Mouse (Mus musculus): ENCODE measurements around the gene Fam13a.

The Fam13a gene

DNA sequence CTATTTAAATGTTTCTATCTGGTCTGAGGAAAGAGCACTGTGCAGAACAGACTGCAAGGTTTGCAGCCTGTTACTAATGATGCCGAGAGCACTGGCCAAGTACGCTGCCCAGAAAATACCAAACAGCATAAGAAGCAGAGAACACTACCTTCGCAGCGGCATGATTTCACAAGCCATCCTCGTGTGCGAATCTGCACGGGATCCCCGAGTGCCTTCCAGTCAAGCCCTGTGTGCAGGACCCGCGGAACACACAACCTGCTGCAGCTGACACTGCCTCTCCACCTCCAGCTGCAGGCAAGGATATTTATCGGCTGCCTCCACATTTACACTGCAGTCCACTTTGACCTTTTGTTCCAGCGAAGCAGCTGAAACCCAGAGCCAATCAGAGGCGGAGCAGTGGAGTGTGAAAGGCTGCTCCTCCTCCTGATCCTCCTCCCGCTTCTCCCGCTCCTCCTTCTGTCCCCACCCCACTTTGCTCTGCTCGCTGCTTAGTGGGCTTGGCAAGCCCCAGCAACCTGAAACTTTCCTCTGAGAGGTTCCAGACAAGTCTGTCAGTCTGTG lies at the start of gene Fam13a:
Gene Fam13a (minus strand): TSS at position 386 of the 561 bp plus-strand sequence.
- ATAC-seq (ENCODE audit: low TSS enrichment), result peak; percentile 97

DNA sequence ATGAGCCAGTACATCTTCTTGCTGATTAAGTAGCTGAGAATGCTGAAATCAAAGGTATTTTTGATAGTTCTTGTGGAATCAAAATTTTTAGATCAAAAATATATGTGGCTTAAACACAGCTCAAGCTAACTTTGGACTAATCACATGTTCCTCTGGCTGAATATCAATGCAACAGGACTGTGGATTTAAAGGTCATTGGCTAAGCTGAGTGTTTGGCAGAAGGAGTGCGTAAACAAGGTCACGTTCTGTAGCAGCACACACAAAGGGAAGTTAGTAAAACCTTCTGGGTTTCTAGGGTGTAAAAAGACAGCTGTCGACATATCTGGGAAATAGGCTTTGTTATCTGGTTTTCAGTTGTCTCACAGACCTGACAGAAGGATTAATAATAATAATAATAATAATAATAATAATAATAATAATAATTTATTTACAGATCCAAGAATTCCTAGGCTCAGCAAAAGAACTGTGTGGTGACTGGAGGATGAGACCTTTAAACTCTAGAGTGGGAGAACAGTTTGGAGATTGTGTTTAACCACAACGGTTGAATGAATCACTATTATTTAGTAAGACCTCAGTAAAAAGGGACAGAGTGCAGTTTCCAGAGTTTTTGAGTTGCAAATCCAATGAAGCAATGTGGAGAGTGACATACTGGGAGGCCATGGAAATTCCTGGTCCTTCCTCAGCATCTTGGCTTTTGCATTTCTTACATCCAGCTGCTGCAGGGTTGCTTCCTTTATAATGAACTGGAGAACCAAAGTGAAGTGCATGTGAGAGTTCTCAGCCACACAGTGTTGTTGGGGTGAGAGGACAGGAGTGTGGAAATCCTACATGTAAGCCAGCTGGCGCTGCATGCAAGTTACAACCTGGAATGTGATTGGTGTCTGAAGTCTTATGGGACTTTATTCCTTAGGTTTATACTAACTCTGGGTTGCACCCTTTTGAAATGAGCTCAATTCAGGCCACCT lies 48.0 kb upstream of the Fam13a start:
- ATAC-seq (ENCODE audit: low TSS enrichment), result no peak

DNA sequence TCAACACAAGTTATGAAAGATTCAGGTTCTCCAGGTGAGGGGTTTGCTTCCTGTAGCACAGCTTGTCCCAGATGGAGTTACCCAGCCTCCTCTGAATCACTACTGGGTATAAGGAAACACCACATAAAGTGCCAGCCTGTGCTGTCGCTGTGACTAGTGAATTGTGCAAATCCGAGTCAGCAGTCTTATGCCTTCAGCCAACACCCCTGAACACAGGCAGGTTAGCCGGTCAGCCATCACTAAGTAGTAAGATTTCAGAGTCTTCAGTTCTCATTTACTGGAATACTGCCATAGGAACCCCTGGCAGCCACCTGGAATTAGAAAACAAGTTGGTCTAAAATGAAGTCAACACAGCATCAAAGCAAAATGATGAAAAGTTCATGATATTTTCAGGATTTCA lies 47.3 kb upstream of the Fam13a start:
- no peak for ATAC-seq (ENCODE audit: low TSS enrichment)

DNA sequence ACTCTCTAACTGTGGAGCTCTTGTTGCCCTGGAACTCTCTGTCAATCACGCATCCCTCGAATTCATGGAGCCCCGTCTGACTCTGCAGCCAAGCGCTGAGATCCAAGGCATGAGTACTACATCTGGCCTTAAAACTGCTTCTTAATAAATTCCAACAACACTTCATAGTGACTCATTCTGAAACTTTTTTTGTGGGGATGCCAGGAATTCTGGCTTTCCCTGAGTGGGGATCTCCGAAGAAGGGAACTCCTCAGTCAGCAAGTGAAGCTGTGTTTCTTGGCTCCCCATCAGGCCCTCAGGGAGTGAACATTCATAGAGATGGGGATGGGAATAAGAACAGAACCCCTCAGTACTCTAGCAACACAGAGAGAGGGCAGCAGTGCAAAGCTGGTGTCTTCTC lies 43.8 kb upstream of the Fam13a start:
- no peak for ATAC-seq (ENCODE audit: low TSS enrichment)

DNA sequence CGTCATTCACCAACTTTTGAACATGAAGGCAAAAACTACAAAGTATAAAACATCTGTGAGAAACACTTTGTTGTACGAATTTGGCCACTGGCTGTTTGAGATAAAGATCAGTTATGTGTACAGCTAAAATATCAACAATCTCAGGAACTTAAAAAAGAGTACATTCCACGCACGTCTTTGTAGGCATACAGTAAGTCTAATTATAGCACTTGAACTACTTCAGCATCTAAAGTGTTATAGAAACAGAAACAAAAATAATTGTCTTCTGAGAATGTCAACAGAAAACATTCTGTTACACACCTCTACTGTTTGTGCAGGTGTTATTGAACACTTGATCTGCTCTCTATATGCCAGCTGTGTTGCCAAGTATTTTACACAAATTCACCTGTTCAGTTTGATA lies 40.1 kb upstream of the Fam13a start:
- no peak for ATAC-seq (ENCODE audit: low TSS enrichment)

DNA sequence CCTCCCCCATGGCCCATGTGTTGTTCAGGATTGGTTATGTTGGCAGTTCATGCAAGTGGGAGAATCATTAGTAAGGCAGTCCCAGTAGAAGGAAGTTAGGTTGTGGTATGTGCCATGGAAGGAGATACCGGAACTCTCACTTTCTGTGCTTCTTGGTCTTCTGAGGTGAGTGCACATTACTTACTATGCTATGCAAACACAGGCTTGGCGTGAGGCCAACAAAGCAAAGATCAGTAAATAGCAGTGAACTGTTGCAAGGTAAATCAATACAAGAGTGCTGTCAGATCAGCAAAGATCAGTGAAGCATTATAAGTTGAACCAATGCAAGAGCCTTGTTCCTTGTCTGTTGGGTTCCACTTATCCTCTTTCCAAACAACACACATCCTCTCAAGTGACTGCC lies 28.9 kb upstream of the Fam13a start:
- no peak for ATAC-seq (ENCODE audit: low TSS enrichment)

DNA sequence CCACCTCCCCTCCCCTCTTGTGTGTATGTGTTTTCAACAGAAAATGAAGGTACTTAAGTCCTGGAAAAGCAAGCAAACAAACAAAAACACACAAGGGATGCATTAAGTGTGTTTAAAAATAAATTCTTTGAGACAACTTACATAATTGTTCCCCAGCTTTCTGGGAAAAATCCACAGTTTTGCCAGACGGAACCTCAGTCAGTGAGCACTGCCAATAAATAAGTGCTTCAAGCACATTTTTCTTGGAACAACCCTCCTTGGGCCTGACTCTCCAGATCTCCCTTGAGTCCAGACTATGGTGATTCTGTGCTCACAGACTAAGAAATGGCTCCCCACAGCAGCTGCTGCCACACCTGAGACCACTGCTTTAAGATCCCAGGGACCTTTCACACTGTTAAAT lies 15.4 kb upstream of the Fam13a start:
- ATAC-seq (ENCODE audit: low TSS enrichment), result no peak

DNA sequence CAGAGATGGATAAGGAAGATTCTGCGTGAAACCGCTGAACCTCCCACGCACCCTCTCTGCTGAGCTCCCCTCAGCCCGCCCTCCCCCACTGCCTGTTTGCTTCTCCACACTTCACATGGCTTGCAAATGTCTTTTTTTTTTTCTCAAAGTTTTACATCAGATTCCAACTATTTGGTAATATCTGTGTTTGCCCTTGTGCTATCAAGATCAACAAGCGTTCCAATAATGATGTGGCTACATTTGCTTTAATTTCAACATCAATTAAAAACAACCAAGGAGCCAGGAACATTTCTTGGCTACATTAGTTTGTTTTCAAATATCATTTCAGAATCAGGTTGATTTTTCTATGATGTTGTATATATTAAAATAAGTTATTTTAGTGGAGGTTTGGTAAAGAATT lies 8.4 kb upstream of the Fam13a start:
- no peak for ATAC-seq (ENCODE audit: low TSS enrichment)

DNA sequence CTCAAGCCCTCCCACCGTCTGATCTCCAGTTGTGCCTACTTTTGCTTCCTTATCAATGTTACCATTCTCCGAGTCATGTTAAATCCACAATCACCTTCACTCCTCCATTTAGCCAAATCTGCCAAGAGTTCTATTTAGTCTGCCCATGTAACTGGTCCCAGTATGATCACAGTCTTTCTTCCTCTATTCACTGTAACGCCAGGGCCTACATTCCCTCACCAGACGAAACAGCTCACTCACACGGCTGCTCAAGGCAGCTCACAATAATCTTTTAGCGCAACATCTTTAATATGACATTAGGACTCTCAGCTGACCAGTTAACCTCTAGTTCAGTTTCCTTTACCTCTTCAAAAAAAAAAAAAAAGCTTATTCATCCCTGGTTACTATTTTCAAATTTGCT lies 7.2 kb upstream of the Fam13a start:
- ATAC-seq (ENCODE audit: low TSS enrichment), result no peak

DNA sequence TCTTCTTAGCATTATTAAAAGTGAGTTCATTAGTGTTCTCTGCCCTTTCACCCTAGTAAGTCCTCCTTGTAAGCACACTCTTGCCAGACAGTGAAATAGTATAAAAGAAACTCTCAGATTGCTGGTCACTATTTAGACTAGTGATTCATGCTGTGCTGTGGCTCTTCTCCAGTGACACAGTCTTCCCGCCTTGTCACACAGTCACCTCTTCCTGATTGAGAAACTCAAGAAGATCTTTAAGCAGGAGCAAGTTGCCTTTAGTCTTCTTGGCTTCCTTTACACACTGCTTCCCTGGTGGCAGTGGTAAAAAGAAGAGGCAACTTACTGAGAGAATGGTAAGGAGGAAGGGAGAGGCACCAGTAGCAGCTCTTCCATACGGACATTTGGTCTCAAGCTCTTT lies 6.3 kb upstream of the Fam13a start:
- no peak for ATAC-seq (ENCODE audit: low TSS enrichment)

DNA sequence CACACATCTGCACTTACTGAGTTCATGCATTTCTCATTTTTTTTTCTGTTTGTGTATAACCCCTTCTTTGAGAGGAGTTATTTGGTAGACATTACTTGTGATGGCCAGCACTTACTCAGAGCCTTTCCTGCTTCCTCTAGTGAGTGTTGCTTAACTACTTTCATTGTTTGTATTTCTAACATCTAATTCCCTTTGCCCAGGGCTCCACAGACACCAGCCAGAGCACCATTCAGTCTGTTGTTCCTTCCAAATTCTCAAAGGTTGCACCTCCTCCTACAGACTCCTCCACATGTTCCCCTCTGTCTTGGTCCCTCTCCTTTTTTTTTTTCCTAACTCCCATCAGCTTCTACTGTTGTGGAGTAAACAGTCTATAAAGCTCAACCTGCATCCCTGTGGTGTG lies 5.7 kb upstream of the Fam13a start:
- ATAC-seq (ENCODE audit: low TSS enrichment), result no peak

DNA sequence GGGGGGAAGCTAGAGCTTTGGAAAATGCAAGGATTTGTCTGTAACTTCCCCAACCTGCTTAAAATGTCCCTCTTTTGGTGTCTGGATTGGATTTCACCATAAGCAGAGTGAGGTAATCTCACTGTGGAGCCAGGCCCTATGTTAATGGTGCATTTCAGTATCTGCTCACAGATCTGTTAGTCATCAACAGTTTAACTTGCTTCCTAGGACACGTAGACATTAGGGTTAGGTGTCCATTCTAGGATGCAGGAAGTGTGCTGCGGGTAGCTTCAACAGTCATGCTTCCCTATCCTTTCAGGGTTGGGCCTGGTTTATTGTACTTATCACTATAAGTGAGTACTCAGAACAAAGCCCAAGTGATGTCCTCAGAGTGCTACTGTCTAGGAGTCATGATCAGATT lies 4.5 kb upstream of the Fam13a start:
- ATAC-seq (ENCODE audit: low TSS enrichment), result no peak

DNA sequence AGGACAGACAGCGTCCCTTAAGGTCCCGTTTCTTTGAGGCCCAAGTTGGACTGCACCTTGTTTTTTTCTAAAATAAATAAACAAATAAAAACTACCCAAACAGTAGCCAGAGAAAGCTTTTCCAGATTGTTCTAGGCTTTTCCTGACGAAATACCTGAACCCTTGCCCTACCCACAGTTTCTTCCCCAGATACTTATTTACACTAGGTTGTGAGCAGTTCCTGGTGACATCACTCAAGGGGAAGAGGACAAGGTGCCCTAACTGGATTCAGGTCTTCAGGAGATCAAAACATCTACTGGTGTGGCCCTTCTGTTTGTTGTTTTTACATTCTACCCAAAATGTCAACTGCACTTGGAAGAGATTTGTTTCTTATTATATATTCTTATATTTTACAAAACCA lies 457 bp upstream of the Fam13a start:
- no peak for ATAC-seq (ENCODE audit: low TSS enrichment)

DNA sequence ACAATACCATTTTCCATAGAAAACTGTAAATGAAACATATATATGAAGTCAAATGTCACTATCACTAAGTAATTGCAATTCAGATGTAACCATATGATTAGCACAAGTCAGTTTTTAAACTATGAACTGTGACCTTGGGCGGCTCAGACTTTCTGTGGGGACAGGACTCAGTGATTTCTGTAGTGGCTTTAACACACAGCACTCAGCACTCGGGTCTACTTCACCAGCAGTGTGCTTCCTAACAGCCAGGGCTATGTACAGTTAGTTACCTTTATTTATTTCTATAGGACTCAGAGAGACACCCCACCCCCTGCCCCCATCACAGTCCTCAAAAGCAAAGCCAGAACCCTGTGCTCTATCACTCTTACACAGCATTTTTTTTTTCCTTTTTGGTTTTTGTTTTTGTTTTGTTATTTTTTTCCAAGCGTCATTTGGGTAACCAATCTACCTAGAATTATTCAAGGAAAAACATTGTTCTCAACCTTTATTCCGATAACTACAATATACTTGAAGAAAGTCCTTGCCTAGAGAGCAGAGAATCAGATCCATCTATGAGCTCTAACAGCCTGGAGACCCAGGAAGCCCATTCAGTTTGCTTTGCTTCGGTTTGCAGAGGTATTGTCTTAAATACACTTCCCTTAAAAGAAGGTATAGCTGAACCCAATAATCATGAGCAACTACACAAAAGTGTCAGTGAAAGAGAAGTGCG lies 740 bp downstream of the Fam13a start:
- peak; percentile 51 for ATAC-seq (ENCODE audit: low TSS enrichment)

DNA sequence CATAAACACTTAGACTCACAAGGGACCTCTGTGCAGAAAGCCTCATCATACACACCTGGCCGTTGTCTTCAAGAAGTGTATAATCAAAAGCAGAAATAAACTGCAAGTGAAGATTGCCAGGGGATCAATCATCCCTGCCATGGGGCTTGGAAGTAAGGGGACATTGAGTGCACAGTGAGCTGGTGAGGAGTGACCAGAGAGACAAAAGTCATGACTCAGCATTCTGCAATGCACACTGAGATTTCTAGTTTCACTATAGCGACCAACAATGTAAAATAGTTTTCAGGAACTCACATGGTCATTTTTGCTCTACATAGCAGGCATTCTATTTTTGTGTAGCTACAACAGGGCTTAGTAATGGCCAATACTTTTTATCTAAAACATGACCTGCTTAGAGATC lies 1.7 kb downstream of the Fam13a start:
- ATAC-seq (ENCODE audit: low TSS enrichment), result no peak

DNA sequence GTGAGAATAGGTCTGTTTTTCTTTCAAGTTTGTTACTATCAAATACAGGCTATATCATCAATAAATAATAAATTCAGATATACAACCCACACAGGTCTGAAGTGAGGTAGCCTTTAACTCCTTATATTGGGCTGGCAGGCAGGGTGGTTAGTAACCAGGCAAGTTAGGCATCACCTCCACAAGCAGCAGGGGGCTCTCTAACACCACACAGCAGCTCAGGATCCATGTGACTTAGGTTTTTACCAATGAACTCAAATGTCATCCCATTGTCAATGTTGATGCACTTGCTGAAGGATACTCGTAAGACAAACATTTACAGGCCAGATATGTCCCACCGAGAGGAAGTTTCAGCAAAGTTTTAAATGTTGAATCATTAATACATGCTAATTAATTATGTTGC lies 4.0 kb downstream of the Fam13a start:
- no peak for ATAC-seq (ENCODE audit: low TSS enrichment)

DNA sequence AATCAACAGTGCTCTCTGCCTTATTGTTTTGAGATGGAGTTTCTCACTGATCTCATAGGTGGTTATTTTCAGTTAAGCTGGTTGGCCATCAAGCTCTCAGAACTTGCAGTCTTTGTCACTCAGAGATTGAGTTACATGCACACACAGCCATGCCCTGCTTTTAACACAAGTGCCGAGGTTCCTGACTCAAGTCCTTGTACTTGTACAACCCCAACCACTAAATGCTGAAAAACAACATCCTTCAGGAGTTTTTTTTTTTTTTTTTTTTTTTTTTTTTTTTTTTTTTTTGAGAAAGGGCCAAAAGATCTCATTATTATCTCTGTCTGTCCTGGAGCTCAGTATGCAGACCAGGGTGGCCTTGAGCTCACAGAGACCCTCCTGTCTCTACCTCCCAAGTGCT lies 4.5 kb downstream of the Fam13a start:
- no peak for ATAC-seq (ENCODE audit: low TSS enrichment)

DNA sequence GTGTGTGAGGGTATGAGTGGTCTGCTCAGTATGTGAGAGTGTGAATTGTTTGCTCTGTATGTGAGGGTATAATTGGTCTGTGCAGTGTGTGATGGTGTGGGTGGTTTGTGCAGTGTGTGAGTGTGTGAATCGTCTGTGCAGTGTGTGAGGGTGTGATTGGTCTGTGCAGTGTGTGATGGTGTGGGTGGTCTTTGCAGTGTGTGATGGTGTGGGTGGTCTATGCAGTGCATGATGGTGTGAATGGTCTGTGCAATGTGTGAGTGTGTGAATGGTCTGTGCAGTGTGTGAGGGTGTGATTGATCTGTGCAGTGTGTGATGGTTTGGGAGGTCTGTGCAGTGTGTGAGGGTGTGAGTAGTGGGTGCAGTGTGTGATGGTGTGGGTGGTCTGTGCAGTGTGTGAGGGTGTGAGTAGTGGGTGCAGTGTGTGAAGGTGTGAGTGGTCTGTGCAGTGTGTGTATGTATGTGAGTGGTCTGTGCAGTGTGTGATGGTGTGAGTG lies 8.0 kb downstream of the Fam13a start:
- no peak for ATAC-seq (ENCODE audit: low TSS enrichment)

DNA sequence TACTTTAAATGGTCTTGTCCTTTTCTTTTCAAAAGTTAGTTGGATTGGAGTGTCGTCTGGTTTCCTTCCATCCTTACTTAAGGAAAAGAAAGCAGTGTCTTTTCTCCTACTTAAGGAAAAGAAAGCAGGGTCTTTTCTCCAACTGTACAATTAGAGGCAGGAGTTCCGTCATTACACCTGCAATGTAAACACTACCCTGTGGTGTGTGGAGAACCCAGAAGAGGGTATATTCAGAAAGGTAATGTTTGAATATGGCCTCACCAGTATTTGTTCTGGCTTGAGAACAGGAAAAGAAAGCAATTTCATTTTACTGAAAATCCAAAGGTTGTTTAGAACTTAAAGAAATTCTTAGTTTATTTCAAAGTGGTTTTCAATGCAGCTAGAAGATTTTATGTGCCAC lies 9.6 kb downstream of the Fam13a start:
- no peak for ATAC-seq (ENCODE audit: low TSS enrichment)

DNA sequence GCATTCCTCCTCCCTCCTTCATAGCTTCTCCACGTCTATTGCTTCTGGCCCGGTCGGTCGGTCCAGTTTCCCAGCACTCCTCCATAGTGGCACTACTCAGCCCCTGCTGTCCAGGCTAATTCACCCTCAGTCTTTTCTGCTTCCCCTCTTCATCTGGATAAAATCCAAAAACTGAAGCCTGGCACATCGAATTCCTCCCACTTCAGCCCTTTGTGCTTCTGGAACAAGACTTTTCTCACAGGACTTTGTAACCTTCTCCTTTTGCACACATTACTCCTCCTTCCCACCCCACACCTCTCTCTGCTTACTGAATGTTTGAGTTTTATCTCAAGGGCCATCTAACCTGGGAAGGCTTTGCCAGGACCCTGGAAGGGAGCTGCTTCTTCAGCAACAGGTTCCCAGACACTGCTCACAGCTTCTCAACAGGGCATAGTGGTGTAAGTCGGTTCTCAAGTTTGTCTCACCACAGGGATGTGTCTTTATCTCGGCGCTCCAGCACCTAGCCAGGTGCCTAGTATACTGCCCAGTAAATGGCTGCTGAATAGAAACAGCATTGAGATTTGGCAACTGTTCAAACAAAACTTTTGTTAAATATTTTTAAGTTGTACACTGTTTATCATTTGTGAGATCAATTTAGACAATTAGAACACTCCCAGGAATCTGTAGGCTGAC lies 10.1 kb downstream of the Fam13a start:
- ATAC-seq (ENCODE audit: low TSS enrichment), result no peak

DNA sequence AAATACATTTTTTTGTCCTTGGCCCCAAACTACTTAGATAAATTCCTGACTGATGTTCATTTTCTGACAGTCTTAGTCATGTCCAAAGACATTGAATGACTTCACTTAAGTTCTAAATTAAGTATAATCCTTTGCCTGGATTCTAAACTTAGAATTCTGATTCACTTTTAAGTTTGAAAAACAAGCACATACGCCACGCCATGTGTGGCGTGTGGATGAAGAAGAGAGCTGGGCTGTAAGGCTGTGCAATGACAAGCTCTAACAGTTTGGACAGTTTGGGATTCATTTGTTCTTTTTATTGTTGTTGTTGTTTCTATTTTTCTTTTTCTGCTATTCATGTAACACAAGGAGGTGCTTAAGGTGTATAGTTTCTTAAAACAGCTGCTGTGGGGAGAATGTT lies 13.6 kb downstream of the Fam13a start:
- peak; percentile 96 for ATAC-seq (ENCODE audit: low TSS enrichment)

DNA sequence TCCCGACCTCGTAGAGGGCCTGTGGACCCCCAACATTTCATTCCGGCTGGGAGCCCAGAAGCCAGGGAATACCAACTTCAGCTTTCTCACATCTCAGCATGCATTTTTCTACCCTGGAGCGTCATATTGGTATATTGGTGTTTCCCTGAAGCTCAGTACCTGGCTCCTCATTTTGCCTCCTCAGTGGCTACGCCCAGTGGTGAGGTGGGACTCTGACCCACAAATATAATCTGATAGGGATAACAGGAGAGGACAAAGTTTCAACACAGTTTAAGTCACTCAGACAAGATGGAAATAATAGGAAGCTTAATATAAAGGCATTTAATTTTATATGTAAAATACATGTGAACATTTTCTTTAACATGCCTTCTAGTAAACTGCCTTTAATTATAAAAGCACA lies 19.7 kb downstream of the Fam13a start:
- ATAC-seq (ENCODE audit: low TSS enrichment), result no peak

Data from frontal cortex, adult (tissue).